Mouse (Mus musculus): ENCODE measurements around the gene Mtln.
A peak's percentile ranks its signal among the peaks of the same experiment; 100 is the strongest.

Gene Mtln

DNA sequence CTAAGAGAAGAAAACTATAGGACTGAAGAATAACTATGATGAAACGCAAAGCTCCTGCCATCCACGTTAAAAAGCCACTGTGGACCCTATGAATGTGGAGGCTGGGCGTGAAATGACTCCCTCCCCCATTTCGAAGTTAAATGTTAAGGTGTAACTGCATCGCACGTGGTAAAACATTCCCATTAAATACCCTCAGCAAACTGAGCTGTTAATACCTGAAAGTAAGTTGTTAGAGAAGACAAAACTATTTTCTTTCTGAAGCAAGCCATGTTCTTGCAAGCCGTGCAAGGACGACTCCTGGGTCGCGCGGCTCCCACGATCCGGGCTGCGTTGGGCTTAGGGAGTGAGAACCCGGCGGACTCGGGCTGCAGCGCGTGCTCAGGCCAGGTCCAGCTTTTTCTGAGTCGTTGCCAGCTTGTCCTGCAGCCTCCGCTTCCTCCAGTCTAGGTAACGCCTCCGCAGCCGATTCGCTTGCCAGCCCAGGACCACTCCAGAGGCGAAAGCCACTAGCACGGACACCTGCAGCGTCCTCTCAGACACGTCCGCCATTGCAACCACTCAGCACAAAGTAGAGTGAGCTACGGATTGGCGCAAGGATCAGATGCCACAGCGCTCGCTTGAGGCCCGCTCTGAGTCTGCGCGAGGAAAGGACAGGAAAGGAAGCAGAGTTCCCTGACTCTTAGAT, at the start of gene Mtln:
TSS of gene Mtln (minus strand) at position 570 of the 685 bp plus-strand sequence.
- peak; percentile 78 for DNase-seq (ENCODE audit: low spot score)

DNA sequence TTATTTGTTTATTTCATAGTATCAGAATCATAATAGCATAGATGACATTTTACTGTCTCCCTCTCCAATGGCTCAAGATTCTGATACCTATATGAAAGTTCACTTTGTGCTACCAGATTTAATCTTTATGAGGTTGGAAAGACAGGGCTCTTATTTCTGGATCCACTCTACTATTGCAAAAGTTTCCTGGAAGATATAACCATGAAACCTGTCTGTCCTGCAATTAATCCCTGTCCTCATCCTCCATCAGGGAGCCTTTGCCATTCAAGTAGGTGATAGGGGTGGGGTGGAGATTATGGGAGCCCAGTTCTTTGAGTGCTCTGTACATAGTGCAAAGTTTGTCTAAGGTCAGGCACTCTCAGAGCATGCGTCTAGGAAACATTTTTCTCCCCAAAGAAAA, 49.1 kb upstream of the Mtln start:
- DNase-seq (ENCODE audit: low spot score), result no peak

DNA sequence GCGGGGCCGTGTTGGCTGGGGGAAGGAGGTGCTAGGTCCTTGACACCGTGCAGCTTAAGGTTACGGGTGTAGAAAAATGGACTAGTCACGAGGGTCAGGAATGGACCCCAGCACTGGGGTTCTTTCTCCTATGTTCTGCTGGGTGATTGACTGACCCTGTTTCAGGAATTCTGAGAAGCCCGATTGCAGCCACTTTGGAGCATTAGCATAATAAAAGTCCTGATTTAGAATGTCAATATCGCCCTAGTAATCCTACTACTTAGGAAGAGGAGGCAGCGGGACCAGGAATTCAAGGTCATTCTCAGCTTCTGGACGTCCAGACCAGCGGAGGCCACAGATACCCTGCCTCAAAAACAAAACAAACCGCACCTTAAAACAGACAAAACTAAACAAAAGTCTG, 47.1 kb upstream of the Mtln start:
- DNase-seq (ENCODE audit: low spot score), result no peak

DNA sequence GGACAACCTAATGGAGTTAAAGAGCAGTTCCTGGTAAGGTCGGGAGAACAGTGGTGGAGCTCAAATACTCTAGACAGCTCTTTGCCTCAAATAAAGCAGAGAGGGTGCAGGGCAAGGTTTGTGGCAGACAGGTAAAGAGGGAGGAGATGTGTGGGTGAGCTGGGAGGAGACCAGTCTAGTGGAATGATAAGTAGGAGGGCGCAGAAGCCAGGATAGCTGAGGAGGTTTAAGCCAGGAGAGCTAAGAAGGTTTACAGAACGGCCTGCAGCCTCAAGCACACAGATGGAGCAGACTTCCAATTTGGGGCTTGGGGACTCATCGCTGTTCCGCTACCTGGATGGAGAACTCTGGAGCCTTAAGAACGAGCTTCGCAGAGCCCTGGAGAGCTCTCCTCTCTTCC, 46.3 kb upstream of the Mtln start, which contains the start of gene Acoxl:
TSS of gene Acoxl (plus strand) at position 301 of the 400 bp plus-strand sequence.
- DNase-seq (ENCODE audit: low spot score), result no peak

DNA sequence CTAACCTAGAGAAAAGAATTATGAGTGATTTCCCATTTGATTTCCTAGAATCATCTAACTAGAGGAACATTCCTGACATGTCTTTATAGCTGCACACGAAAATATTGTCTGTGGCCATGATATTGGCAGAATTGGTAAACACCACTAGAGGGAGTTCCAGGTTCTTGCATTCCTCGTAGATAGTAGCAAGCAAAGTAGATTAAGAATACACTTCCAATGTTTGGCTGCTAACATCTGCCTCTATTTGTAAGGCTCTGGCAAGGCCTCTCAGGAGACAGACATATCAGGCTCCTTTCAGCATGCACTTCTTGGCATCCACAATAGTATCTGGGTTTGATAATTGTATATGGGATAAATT, 40.5 kb upstream of the Mtln start:
- DNase-seq (ENCODE audit: low spot score), result peak; percentile 24

DNA sequence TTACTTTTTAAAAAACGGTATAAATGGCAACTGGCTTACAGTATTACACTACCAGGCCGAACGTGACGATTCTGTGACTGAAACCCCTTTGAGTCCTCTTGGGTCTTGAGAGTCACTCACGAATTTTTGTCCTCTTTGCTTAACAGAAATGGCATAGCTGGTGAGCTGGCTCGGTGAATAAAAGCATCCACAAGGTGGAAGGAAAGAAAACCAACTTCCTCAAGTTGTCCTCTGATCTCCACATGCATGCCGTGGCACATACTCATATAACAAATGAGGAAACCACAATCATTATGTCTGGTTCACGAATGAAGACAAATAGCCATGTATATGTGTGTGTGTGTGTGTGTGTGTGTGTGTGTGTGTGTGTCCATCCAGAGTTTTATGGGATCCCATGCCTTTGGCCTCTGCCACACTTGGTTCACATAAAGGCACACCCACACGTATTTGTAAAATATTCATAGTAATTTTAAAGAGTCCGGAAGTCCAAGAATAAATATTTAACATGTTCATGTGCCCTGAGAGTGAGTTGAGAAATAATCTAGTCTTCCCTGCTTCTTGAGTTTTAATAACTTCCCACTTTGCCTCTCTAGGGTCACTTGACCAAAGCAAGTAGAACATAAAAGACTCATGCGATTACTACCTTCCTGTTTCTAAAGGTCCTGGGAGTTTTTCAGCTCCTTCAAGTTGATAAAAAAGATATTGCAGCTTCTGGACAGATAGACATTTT, 40.0 kb upstream of the Mtln start:
- DNase-seq (ENCODE audit: low spot score), result no peak

DNA sequence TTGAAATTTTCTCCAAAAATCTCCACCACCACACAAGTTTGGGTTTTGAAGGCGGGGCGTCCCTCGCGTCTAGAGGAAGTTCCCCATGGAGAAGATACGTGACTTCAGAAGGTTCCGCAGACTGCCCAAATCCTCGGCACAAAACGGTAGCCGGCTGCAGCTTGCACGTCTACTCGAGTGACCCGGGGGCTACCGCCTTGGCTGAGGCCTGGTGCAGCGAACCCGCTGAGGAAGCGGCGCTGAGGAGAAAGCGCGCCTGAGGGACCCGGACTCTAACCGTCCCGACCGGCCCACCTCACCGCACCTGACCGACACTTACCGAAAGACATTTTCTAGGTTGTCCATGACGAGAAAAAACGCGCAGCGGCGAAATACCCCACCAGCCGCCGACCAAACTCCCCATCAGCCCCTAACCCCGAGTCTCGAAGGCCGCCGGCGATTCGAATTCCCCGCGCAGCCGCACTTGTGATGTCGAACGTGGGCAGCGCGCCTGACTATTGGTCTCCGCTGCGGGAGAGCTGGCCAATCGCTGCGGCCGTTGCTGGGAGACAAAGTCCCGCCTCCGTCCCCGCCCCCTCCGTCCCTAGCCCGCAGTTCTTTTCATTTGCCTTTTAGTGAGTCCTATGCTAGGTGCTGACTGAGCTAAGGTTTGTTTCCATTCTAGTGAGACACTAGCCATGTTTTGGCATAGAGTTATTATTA, 39.3 kb upstream of the Mtln start, which contains the start of gene Bub1:
TSS of gene Bub1 (minus strand) at position 465 of the 702 bp plus-strand sequence.
- DNase-seq (ENCODE audit: low spot score), result peak; percentile 91

DNA sequence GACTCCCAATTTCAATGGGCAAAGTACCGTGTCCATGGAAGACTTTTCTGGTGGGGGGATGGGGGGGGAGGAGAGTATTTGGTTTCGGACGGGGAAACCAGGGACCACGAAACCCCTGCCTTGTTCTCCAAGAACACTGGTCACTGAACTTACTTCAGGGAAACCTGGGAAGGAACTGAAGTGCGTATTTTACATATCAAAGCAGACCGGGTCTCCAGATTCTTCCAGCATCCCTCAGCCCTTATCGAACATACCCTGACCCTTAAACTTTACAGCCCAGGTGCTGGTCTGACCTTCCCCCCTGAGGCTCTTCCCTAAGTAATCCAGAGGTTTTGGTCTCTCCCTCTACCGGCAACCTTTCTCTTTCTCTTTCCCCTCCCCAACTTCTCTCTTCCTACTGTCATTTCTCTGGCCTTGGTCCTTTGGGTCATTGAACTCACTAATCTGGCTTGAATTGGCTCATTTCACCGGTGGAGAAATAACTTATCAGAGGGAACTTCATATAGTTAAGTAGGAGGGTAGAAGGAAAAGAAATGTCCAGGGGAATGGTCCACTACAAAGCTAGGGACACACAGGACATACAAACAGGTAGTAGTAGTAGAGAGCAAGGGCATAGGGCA, 2.5 kb downstream of the Mtln start:
- DNase-seq (ENCODE audit: low spot score), result no peak

DNA sequence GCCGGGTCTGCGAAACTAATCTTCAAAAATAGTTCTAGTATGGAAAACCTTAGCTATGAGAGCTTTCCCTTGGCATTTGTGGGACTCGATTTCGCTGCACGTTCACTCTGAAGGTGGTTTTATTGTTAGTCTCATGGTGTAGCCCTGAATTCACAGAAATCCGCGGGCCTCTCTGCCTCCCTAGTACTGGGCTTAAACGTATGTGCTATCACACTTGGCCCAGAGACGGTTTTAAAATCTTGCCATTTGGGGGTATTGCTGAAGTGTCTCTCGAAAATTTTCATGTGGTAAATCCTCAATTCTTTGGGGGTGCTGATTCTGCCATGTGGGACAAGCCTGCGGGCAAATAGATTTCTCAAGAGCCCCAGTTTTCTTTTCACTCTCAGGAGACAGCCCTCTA, 3.1 kb downstream of the Mtln start:
- no peak for DNase-seq (ENCODE audit: low spot score)

DNA sequence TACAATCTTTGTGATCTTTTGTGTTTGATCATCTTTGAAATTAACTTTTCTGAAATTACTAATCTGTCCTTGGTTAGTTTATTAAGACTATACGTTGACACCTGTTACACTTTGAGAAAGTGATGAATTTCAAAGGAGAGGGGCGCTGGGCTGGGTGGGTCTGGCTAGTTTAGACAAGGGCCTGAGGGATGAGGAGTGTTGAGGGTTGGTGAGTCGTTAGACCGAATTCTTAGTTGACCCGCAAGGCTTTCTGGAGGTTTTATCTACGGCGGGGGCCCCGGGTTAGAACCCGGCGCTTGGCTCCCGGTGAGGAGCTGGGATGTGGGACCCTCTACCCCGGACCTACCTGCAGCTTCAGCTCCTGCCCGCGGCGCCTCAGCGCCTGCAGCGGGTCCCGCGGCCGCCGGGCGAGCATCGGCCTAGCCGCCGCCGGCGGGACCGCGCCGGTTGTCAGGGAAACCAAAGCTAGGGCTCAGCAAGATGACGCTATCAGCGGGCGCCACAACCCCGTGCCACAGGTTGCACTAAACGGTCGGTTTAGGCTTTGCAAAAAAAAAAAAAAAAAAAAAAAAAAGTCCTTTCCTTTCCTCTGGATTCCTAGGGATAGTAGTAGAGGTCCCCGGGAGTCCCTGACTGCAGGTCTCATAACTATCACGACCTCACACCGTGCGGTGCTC, 3.7 kb downstream of the Mtln start, which contains the start of gene Nphp1:
TSS of gene Nphp1 (minus strand) at position 458 of the 677 bp plus-strand sequence.
- peak; percentile 83 for DNase-seq (ENCODE audit: low spot score)

DNA sequence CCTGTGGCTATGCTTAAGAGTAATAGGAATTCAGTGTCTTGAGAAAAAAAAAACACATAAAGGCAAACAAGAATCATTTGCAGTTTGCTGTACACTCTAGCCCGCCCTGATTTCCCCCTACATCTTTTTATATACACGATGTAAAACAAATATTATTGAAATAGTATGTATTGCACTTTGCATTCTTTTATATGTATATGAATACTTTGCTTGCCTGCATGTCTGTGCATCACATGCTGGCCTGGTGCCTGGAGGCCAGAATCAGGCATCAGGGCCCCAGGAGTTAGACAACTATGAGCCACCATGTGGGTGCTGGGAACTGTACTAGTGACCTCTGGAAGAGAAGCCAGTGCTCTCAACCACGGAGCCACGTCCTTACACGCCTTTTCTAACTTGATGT, 5.1 kb downstream of the Mtln start:
- DNase-seq (ENCODE audit: low spot score), result no peak

DNA sequence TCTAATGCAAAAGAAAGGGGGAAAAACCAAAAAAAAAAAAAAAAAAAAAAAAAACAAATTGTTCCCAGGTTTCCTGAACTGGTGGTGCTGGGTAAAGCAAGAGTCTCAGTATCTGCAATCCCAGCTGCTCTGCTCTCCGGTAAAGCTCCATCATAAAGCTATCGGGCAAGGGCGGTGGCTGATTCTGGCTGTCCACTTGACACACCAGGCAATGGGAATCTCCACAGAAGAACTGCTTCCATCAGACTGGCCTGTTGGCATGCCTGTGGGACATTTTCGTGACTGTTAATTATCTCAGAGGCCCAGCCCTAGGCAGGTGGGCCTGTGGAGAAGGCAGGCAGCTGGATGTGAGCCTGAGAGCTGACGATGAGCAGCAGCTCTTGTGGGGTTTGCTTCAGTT, 13.8 kb downstream of the Mtln start:
- DNase-seq (ENCODE audit: low spot score), result no peak

DNA sequence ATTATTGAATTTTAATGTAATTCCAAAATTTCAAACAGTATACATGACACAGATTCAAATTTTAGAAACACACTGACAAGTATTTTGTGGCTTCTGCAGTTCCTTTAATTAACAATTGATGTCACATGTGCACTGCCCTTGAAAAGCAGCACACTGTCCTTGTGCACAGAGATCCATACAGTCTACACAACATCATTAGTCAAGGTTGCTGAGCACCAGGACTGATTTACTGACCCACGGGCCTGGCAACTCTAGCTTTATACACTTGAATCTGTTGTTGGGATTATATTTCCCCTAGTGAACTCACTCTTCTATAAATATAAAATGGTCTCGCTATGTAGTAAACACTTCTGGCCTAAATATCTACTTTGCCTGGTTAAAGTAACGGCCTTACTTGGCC, 17.3 kb downstream of the Mtln start:
- no peak for DNase-seq (ENCODE audit: low spot score)

DNA sequence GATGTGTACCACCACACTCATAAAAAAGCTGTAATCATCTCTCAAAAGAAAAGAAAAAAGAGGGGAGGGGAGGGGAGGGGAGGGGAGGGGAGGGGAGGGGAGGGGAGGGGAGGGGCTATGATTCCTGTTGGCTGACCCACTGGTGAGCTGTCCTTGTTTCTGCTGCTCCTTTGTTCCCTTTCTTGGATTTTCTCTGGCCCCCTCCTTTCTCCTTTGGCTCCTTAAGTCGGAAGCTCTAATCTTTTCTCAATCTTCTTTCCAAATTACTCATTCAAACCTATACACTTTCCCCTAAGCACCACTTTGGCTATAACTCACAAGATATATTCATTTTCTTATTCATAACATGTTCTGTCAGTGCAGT, 17.7 kb downstream of the Mtln start:
- DNase-seq (ENCODE audit: low spot score), result no peak

DNA sequence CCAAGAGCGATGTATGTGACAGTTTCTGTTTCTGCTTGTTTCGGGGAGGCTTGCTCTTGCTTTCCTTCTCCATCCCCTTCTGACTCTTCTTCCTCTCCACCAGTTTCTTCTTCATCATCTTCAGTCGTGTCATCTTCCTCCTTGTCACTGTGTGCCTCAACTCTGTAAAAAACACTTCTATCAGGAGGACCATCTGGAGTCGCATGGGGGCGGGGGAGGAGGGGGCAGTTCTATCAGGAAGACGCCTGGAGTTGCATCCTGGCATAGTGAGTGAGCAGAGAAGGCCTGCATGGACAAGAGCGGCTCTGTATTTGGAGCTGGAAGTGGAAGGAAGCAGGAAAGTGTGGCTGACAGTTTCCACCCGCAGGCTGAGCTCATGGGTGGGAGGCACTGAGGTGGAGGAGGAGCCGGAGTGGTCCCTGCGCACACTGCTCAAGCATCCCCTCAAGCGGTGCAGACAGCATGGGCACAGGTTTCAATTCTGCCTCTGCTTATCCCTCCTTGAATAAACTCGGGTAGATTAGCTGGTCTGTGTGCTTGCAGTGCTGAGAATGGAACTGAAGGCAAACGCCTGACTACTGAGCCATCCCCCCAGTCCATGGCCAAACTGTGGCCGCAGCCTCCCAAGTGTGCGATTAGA, 18.2 kb downstream of the Mtln start:
- DNase-seq (ENCODE audit: low spot score), result no peak

DNA sequence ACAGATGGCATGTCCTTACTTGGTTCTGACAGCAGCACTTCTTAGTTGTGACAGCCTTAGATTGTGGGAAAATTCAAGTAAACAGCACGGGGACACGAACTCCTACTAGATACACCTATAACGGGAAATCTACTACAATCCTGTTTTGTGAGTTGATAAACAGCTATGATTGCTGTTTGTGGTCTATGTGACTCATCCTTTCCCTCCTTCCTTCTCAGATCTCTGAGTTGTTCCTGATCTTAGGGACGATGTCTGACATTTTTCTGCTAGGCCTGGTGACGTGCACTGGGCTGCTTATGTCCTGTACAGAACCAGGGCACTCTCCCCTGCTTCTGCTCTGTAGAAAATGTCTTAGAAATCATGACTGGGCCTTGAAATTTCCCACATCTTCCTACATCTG, 30.7 kb downstream of the Mtln start:
- no peak for DNase-seq (ENCODE audit: low spot score)

DNA sequence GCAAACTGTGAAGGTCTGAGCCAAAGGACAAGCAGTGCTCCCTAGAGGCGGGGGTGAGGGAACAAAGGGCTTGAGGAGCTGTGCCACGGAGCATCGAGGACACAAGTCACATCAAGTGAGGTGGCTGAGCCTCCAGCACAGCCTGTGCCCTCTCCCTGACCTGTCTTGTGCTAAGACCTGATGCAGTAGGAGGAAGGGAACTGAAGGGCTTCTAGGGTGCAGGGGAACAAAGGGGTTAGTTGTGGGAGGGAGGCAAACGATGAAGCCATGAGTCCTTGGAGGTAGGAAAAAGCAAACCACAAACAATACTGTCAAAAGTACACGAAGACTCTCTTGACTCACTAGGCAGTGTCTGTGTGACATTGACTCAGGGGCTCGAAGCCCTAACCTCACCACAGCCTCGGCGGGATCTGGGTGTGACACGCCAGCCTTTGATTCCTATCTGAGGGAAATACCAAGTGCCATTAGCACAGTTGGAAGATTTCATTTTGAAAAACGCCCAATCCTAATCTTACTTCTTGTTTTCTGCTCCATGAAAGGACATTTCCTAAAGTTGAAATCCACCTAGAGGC, 31.8 kb downstream of the Mtln start:
- DNase-seq (ENCODE audit: low spot score), result no peak

DNA sequence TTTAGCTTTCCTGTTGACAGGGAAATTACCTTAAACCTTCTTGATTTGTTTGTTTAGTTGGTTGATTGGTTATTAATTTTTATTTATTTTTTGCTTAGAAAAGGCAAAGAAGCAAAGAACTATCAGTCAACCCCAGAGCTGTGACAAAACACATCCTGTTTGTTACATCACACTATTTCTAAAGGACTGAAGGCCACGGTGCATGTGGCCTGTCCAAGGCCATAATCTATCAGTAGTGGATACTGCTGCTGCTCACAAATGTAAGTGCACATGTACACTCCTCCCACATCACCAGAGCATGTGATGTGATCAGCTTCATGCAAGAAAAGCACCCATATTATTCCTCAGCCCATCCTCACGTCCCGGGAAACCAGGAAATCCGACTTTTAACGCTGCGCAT, 32.3 kb downstream of the Mtln start:
- no peak for DNase-seq (ENCODE audit: low spot score)

DNA sequence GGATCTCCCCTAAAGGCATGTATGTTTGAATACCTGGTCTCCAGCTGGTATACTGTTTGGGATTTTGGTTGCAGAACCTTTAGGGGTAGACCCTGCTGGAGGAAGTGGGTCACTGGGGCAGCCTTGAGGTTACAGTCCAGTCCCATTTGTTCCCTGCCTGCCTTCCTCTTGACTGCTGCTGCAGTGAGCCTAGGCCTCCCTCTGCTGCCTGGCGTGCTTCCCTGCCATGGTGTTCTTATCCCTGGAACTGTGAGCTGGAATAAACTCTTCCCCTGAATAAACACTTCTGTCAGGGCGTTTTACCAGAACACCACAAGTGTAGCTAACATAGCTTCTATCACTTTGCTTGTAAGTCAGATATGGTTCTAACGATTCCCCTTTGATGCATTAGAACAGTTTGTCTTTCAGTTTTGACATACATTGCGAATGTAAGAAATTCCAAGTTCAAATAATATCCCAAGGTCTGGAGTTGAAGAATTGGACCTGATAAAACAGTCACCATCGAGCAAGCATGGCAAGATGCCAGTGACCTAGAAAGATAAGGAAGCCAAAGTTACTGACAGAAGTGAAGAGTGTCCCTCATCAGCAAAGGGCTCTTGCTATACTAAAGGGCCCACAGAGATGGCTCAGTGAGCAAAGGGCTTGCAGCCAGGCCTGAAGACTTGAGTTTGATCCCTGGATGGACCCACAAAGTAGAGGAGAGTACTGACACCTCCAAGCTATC, 33.0 kb downstream of the Mtln start:
- DNase-seq (ENCODE audit: low spot score), result no peak

DNA sequence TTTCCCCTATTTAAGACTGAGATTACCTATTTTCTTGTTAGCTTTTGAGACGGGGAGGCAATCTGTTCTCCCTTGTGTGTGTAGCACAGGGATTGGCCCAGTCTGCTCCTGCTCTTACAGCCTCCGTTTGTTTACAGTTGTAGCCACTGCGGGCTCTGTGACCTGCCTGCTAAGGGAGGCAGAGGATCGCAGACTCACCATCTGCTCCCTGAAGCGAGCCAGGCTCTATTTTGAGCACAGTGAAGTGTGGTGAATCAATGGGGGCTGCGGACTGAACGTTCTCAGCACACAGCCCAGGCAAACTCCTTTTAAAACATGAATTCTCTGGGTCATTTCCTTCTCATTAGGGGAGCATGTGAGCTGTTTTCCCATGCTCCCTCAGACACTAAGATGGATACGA, 35.1 kb downstream of the Mtln start:
- DNase-seq (ENCODE audit: low spot score), result no peak

DNA sequence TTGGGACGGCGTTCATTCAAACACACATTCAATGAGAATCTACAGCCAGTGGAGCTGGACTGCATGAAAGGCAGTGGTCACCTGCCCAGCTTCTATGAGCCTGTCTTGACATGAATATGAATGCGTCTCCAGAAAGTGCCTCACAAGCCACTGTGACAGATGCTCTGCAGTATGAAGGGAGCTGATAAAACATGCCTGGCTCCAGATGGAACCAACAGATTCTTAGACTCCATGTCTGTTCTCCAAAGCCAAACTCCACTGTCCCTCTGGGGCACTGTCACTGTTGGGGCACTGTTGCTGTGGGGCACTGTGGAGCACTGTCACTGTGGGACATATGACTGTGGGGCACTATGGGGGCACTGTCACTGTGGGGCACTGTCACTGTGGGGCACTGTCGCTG, 38.2 kb downstream of the Mtln start:
- DNase-seq (ENCODE audit: low spot score), result no peak

All from T-cell, adult 2 months (primary cell).